Mouse (Mus musculus) telencephalon, adult 2 months (tissue): Measurements from ENCODE around the gene Borcs7.

Experiments
- DNase-seq: peaks from one replicate; pipeline ENCODE4 v3.0.0-alpha.2; 2011; ENCODE audit warnings: low read depth, low spot score

Gene Borcs7

DNA sequence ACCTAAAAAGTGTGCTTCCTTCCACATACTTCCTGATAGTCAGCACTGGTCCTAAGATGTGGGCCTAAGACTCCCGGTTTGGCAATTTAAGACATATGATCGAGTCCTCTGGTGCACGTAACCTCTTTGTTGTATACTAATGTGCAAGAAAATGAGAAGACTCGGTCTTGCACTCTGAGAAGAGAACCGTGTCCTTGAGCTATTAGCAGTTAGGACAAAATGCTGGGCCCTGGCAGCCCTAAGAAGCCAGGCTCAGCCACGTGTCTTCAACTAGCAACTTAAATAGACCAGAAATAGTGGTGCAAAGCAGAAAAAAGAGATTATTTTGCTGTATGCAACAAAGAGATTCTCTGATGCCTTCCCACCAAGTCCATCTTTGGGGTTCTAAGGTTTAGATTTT, 26.9 kb upstream of the Borcs7 start:
- DNase-seq: no peak

DNA sequence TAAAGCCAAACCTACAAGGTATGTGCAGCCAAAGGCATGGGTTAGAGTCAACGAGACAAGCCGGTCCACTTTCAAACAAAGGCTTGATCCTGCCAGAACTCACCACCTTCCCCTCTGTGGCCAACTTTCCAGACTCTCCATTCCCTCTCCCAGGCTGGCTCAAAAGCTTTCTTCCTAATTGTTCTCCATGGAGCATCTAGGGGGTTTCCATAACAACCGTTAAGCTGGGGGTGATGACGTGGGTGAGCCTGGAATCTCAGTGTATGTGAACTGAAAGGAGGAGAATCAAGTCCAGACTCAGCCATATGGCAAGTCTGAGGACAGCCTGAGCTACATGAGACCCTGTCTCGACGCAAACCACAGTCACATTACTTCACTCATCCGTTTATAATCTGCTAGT, 24.2 kb upstream of the Borcs7 start:
- DNase-seq: peak; percentile 62

DNA sequence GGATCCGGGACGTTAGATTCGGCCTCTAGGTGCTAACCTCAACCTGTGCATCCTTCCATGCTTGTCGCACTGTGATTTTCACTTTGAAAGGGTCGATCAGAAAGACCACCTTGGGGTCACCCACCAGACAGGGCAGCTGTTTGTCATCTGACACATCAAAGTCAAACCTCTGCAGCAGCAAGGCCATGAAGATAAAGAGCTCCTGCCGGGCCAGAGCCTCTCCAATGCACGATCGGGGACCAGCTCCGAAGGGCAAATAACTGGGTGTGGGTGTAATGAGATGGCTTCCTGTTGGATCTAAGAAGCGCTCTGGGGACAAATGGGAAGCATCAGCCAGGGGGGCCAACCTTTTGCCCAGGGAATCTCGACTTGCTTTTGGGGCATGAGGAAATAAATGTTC, 22.4 kb upstream of the Borcs7 start:
- DNase-seq: no peak

DNA sequence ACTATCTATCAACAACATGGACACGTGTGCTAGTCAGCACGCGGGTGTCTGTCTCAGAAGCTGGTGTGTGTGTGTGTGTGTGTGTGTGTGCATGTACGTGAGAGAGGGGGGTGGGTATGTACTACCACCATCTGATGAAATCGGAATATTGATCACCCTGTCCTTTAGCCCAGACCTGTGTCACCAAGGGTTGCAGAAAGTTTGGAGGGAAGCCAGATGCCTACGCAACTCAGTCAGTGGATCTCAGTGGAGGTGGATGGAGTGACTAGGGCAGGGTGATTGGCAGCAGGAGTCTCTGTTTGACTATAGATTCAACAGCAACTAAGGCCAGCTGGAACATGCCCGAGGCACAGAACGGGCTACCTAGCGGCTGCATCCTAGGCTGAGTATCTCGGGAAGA, 21.4 kb upstream of the Borcs7 start:
- no peak for DNase-seq

GRCm38 (mm10) chr19:46669802-46670201, 19.9 kb upstream of the Borcs7 start:
- DNase-seq: no peak

DNA sequence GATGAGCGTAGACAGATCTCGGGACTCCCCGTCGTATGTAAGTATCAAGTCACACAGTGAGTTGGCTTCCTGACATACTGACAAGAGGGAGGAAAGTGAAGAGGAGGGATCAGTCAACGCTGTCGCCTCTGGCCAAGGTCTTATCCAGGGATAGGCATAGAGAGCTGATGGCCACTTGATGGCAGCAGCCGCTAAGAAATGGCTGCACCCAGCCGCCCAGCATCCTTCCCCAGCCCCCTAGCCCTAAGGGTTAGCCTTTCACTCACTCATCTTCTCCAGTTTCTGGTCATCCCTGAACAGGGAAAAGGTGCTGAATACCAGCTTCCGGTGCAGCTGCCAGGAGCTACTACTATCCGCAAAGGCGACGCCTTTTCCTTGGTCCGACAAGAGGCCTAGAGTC, 19.0 kb upstream of the Borcs7 start:
- no peak for DNase-seq

- no peak for DNase-seq
Observed at GRCm38 (mm10) chr19:46672766-46673418, 16.8 kb upstream of the Borcs7 start, which contains the start of gene Cyp17a1. TSS of gene Cyp17a1 (minus strand) at chr19:46673172.

- no peak for DNase-seq
Observed at GRCm38 (mm10) chr19:46675641-46676040, 14.1 kb upstream of the Borcs7 start.

DNA sequence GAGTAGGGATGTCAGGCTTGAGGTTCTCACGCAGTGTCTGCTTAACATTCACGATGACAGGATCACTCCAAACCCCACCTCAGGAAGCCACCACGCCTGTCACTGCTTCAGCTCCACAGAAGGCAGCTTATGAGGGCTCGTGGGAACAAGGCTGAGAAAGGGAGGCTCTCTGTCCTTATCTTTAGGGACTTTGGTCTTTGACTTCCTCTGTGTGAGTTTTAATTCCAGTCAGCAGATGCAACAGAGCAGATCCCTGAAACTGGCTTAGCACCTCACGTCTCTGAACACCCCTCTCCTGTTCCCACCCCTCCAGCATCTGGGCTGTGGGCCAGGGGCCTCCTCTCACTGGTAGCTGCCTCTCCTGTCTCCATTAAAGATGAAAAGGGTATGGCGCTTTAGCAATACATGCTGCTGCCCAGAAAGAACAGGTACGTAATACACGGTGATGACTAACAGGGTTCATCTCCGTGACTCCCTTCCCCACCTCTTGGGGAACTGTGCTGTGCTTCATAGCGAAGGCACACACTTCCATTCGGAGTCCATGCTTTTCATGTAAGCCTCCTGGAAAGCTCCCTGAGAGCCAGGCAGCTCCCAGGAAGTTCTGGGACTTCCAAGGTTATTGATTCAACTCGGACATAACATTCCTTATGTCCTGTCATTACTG, 9.9 kb upstream of the Borcs7 start:
- DNase-seq: no peak

GRCm38 (mm10) chr19:46690387-46690786, 681 bp downstream of the Borcs7 start:
- no peak for DNase-seq

DNA sequence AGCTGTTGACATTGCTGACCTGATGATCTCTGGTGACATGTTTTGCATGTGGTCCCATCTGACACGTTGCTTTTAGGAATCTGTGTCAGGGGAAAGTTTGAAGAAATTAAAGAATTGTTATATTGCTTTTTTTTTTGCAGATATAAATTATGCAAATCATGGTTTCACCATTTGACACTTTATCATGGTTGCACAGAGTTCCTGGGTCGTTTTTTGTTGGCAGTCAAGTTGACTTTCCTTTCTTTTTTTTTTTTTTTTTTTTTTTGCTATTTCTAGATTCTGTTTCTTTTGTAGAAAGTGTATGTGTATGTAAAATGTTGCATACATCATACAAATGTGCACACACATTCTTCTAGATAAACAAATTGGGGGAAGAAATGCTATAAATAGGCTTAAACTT, 1.4 kb downstream of the Borcs7 start:
- DNase-seq: no peak

DNA sequence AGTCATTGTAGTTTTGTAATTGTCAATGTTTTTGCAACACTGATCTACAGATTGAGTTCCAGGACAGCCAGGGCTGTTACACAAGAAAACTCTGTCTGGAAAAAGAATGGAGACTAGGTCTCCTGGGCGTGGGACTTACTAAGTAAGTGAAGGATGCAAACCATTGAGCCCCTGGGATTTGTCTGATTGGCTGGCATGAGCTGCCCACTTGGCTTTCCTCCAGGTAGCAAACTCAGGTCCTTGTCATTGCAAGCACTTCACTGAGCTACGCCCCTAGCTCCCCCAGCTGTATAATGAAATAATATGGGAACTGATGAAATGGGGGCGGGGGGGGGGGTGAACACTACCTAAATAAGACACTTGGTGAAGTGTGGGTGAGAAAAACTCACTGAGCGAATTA, 3.4 kb downstream of the Borcs7 start:
- DNase-seq: no peak

- no peak for DNase-seq
Observed at GRCm38 (mm10) chr19:46696482-46696881, 6.8 kb downstream of the Borcs7 start.

GRCm38 (mm10) chr19:46696943-46697342, 7.2 kb downstream of the Borcs7 start:
- no peak for DNase-seq

- DNase-seq: no peak
Observed at GRCm38 (mm10) chr19:46697840-46698517, 8.3 kb downstream of the Borcs7 start.

DNA sequence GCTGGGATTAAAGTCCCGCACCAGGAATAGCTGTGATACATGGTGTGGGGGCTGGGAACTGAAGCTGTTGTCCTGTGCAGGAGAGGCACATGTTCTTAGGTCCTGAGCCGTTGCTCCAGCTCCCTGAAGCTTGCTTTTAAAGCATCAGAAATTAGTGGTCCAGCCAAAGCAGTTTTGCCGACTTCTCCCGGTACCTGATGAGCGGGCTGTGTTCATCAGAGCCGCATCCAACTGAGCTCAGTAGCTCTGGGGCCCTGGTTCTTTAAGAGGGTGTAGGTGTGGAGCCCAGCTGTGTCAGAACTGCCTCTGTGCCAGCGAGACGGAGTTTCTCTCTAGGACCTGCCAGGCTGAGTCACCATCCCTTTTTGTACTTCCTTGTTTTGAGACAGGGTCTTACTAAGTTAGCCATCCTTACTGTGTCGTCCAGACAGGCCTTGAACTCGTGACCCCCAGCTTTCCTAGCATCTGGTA, 9.3 kb downstream of the Borcs7 start:
- peak; percentile 54 for DNase-seq

- no peak for DNase-seq
Observed at GRCm38 (mm10) chr19:46701156-46701555, 11.4 kb downstream of the Borcs7 start.

- no peak for DNase-seq
Observed at GRCm38 (mm10) chr19:46705779-46706495, 16.2 kb downstream of the Borcs7 start.

DNA sequence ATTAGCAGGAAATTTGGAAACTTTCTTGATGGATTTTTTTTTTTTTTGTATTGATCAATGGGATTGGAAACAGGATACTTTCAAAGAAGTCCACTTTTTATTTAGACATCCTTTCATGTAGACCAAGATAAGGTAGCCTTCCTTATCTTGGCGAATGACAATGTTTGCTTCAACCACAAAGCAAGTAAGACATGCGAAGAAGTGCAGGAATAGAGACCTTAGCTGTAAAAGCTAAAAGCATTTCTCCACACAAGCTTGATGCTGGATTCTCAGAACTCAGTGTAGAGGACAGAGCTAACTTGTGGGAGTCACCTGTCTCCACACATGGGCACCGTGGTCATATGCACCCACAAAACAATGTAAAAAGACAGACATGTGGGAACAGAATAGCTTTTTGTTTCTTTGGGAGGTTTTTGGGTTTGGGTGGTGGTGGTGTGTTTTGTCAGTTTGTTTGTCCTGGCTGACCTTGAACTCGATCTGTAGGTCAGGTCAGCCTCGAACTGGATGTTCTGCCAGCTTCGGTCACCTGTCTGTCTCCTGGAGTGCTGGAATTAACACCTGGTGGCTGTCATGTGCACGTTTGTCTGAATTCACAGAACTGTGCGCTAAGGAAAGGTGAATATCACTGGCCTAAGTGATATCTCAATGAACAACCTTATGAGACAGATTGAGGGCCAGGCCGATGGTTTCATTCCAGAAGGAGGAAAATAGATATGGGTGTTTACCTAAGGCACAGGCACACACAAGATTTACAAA, 17.0 kb downstream of the Borcs7 start:
- DNase-seq: no peak

DNA sequence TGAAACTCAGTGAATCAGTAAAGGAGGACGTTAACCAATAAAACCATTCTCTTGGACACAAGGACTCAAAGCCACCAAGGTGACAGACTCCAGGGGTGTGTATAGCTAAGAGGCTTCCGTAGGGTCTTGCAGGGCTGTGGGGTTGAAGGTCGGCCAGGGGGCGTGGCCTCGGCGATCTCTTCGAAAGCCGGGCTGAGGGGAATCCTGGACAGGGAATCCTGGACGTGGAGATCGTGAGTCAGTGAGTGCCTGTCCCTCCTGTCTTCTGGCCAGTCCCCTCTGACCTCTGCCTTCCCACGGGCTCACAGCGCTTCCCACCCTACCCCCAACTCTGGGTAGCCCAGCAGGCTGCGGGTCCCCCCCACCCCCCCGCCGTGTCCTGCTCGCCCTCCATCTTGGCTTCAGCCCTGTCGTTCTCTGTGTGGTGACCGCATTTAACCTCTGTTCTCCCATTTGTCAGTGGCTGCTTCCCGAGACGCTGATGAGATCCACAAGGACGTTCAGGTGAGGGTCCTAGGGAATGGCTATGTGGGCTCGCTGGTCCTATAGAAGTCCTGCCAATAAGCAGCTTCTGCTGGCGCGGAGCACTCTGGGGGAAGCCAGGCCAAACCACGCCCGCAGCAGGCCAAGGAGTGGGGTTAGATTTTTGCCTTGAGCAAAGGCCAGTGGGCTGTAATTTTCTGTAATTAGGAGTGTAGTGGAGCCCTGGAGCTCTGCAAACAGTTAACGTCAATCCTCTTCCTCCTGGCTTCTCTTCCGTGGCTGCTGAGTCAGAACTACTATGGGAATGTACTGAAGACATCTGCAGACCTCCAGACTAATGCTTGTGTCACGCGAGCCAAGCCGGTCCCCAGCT, 17.8 kb downstream of the Borcs7 start, which contains the start of gene As3mt:
As3mt (plus strand) TSS at position 163 of the 856 bp plus-strand sequence.
- DNase-seq: no peak
